Mouse (Mus musculus) small intestine, adult 2 months (tissue): Measurements from ENCODE around the gene Arhgap1.

ENCODE experiments used
- CTCF ChIP-seq: fragments of 200-500 bp; IDR thresholded peaks from 2 replicates; pipeline ENCODE4 v1.5.1; 2012; ENCODE audit warnings: low read depth, mild to moderate bottlenecking, control low read depth, inconsistent platforms, low read length, moderate library complexity, mixed read lengths; ENCODE audit not compliant: insufficient replicate concordance, insufficient read length; ENCODE audit errors: extremely low read depth
- POLR2A ChIP-seq: fragments of 200-500 bp; IDR thresholded peaks from 2 replicates; pipeline ENCODE4 v1.6.1; 2012; ENCODE audit warnings: low read depth, mild to moderate bottlenecking, control low read depth, inconsistent platforms, low read length, moderate library complexity

- no peak for TF ChIP-seq POLR2A
- no peak for TF ChIP-seq CTCF
Measured at GRCm38 (mm10) chr2:91630384-91630783, 19.3 kb upstream of the Arhgap1 start.
